Mouse (Mus musculus): ENCODE measurements around the gene Srcin1.

DNA sequence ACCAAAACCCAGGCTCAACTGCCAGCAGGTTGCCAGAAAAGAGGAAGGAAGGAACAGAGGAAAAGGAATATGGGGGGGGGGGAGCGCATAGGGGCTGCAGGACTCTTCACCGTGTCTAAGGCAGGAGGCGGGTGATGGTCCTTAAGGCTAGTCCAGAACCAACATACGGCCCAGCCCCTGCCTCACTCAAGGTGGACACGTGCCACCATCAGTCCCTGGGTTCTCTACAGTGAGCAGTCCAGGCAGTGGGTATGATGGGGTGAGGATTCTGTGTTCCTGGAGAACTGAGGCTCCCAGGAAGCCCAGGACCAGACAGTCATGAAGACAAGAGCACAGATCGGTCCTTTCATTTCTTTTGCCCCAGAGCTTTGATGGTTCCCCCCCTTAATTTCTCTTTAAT is 45.9 kb downstream of the Srcin1 start:
- TF ChIP-seq EP300 (IDR thresholded peaks at IDR 0.05; ENCODE audit: low read depth) (no peak), CTCF (IDR thresholded peaks at IDR 0.05; ENCODE audit: low read depth) (no peak)

All from heart, postnatal 0 days (tissue).